Mouse (Mus musculus) frontal cortex, postnatal 14 days (tissue): ENCODE results near the gene Spaca7.
"Not testable (repeated sequence)": the region's sequence is repeated elsewhere in the genome, so short reads cannot be mapped to it uniquely, and the experiment has no call there.

Experiments used
- DNase-seq, 2 experiments: peaks; one replicate each; pipeline ENCODE4 v3.0.0; 2022; ENCODE audit warnings: low spot score in 2 of 2

Spaca7 gene

DNA sequence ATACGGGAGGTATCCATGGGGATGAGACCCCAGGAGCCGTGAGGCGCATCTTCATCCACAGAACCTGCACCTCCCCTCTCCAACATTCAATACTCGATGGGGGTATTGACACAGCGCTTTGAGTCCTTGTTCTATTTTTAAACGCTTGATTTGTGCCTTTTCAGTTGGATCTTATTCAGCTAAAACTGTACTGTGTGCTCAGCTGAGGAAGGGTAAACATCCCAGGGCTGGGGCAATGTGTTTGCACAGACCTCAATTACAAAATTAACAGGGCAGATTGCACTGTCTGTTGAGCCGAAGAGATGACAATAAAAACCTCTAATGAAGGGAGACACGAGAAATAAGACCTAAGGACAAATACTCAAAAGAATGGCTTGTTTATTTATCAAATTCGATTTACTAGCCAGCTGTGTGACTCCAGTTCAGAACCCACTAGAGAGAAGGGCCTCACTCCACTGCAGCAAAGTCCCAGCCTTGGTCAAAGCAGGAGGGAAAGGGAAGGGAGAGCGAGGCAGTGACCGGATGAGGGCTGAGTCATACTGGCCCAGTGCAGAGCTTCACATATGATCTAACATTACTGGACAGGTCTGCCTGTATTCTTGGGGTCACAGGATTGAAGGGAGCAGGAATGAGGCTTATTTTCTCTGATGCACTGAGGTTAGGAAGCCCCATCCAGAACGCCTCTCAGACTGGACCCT is 37.1 kb downstream of the Spaca7 start:
- DNase-seq: no peak

DNA sequence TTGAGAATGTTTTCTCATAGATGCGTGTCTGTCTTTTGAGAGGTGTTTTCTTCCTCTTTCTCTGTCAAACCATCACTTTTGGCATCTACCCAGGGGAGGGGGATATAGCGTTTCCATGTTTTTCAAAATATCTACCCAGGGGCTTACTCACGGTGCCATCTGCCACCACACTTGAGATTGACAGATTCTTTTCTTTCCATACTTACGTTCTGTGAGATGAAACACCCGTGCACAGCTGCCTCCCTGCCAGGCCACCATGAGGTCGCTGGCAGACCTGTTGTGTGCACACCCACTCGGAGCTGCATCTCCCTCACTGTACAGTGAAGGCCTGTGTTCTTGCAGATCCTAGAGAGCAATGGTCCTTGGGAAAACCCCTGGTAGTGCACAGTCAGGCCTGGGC is 40.4 kb downstream of the Spaca7 start:
- no peak for DNase-seq

DNA sequence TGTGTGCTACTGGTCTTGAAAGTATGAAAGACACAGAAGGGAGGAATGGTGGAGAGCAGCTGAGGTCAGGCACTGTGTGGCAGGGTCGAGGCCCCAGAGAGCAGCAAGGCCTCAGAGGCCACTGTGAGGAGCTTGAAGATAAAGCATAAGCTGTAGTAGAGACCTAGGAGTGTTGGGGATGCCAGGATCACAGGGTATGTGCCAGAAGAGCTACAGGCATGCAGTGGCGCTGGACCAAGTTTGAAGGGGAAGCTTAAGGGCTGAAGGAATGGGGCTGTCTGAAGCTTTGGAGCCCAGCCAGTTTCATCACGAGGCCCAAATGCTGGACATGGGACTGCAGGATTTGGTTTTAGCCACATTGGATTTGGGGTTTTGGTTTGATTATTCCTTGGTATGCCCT is 44.5 kb downstream of the Spaca7 start:
- DNase-seq: not testable (repeated sequence)

DNA sequence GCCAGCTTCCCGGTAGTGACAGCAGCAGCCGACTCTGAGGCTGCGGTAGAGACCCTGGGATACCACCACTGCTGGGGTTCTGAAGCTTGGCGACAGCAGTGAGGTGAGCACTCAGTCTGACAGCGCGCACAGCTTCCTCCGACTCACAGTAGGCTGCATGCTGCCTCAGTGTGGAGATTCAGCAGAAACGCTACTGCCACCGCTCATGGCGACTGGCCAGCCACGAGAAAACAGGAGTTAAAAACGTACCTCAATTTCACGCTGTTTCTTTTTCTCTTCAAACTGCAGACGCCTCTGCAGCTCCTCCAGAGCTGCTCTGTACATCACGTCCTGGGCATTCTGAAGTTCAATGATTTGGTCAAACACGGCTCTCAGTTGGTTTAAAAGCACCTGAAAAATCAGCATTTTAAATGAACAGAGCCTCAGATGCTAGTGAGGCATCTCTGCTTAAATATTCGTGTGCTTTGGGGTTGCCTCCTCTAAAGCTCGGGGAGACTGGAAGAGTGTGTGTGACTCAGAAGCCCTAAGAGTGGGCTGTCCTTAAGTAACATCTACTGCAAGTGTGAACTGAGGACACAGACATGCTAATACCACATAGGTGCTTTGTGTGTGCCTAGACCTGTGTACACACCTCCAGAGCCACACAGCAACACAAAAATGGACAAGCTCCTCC is 48.9 kb downstream of the Spaca7 start:
- DNase-seq: no peak

DNA sequence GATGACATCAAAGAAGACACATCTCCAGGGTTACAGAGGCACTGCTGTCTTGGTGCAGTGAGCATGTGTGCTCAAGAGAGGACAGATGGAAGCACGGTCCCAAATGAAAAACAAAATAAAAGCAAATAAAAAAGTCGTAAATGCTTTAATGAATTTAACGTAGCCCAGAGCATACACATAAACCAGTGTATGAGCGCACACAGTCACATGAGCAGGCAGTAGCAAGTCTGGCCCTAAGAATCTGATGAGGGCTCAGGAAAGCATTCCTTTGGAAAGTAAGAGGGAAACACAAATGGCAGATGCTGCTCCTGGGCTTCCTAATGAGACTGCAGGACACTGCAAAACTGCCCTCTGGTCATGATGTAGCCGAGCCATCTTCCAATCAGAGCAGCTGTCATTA is 53.1 kb downstream of the Spaca7 start:
- no peak for DNase-seq

DNA sequence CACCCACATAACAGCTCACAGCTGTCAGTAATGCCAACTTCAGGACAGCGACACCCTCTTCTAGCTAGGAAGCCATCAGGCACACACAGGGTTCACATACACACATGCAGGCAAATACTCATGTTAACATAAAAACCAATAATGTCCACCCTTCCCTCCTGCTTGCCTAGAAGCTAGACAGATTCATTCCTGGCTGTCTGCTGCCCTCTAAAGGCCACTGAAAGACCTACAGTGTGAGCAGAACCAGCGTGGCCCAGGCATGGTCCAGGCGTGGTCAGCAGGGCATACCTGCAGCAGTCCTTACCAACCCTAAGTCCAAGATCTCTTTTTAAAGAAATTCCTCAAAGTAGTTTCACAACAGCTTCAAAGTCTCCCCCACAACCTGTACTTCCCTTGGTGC is 56.2 kb downstream of the Spaca7 start:
- DNase-seq: peak in 1 of 2 experiments; percentile 51

DNA sequence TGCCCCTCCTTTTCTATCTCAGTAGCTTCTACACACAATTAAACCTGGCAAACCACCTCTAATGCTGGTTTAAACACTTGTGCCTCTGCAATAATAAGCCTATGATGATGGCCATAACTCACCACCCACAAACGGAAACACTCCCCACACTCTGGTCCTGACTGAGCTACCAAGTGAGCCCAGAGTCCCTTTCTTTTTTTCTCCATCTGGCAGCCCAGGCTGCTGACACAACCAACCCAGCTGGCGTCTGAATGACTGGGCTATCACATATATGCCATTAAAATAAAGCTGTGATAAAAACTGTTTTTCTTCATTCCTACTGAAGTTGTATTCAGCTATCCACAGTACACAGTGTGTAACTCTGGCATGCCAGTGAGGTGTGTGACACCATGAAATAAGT is 62.5 kb downstream of the Spaca7 start:
- no peak for DNase-seq

DNA sequence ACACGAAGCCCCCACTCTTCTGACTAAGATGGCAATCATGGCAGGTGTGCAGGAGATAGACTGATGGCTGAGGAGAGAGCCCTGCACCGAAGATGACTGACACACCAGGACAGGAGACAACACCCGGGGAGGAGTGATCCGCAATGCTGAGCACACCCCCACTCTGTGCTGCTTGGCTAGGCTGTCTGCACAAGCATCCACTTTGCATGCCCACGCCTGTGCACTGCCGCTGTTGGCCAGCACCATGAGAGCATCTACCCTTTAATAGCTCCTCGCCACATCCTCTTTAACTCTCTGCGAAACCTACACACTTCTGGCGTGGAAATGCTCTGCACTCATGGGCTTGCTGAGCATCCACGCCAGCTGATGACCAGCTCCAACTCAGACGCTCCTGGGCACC is 65.6 kb downstream of the Spaca7 start:
- no peak for DNase-seq

DNA sequence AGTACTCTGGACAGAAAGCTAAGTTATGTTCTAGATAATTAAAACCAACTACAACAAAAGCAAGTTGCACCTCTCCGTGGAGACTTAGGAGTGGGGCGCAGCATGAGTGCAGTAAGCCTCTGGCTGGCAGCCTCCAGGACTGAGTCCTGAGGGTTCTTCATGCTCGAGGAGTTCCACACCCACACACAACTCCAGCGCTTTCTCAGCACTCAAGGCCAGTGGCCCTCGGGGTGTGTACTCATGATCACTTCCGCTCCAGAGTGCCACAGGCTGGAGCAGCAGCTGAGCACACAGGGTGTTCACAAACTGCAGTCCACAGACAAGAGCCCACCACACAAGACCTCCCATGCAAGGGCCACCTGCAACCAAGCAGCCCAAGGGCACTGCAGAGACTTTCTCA is 68.7 kb downstream of the Spaca7 start:
- DNase-seq: no peak

DNA sequence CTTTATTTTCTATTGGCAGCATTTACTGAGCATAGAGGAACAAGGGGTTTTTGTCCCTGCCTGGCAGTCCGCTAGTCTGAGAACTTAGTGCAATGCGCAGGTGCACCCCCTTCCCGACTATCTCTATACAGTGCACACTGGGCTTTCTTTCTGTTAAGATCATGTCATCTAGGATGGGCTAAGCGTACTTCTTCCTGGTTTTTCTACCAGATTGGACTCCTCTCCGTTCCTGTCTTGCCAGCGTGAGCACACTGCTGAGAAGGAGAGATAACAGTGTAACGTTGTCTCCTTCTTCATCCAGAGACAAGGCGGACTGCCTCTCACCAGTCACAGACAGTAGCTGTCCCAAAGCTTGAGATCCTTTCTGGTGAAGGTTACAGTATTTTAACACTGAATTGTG is 71.5 kb downstream of the Spaca7 start:
- no peak for DNase-seq

DNA sequence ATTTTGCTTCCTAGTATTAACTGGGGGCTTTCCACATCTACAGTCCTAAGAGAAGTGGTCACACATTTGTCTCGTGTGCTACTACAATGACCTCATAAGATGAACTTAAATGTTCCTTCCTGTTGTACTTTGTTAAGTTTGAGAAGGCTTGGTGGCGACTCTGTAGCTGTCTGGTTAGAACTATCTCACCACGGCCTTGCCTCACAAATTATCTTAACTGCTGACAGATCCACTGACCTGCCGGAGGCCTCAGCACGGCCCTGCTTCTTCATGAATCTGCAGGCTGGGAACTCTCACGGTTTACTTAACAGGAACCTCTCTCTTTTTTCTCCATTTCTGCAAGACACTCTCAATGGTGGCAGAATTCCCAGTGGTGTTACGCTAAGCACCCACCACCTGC is 72.1 kb downstream of the Spaca7 start:
- no peak for DNase-seq

DNA sequence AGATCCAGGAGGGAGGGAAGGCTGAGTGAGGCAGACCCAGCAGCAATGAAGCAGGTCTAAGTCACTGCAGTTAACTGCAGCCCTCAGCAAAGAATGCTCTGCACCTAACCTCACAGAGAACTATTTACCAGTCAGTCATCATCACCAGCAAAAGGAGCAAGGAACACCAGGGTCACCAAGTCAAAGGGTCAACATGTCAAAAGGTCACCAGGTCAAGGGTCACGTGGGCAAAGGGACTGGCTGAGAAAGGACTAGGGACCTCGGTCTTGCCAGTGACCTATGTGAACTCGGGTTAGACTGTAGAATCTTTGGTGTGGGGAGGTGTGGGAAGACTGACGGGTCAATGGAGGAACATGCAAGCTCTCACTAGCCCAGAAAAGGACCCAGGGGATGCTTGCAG is 73.7 kb downstream of the Spaca7 start:
- DNase-seq: no peak

DNA sequence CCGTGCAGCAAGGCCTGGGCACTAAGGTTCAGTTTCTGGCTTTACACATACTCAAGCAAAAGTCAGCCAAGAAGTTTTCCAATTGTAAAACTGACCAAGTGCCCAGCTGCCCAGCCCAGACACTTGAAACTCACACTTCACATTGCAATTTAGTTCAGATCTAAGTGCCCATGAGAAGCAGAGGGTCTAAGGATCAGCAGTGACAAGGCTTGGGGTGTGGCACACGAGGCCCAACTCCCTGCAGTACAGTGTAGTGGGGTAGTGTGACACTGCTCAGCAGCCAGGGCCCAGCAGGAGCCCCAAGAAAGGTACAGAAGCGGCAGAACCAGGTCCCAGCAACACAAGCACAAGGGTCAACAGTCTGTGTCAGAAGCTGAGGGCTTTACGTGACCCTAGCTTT is 76.1 kb downstream of the Spaca7 start:
- DNase-seq: no peak
